Mouse (Mus musculus) kidney, adult 11 months (tissue): ENCODE results near the gene Smoc2.

Experiments used
- DNase-seq: peaks from one replicate; pipeline ENCODE4 v3.0.0; 2022

Gene Smoc2

GRCm38 (mm10) chr17:14279177-14279965 lies at the start of gene Smoc2:
Gene Smoc2 (plus strand): TSS chr17:14279506.
- DNase-seq: no peak

- no peak for DNase-seq
These were observed 48.4 kb upstream of the Smoc2 start for GRCm38 (mm10) chr17:14230698-14231430.

- DNase-seq: peak; percentile 43
These were observed 46.7 kb upstream of the Smoc2 start for GRCm38 (mm10) chr17:14232629-14233028.

- no peak for DNase-seq
These were observed 45.6 kb upstream of the Smoc2 start for GRCm38 (mm10) chr17:14233658-14234057.

- DNase-seq: no peak
These were observed 44.4 kb upstream of the Smoc2 start for GRCm38 (mm10) chr17:14234774-14235389.

- DNase-seq: no peak
These were observed 42.2 kb upstream of the Smoc2 start for GRCm38 (mm10) chr17:14237134-14237533.

- no peak for DNase-seq
These were observed 39.3 kb upstream of the Smoc2 start for GRCm38 (mm10) chr17:14239960-14240359.

- DNase-seq: no peak
These were observed 36.7 kb upstream of the Smoc2 start for GRCm38 (mm10) chr17:14242634-14243033.

GRCm38 (mm10) chr17:14244195-14244965 lies 34.9 kb upstream of the Smoc2 start:
- no peak for DNase-seq

GRCm38 (mm10) chr17:14246266-14246665 lies 33.0 kb upstream of the Smoc2 start:
- DNase-seq: no peak

GRCm38 (mm10) chr17:14247931-14248330 lies 31.4 kb upstream of the Smoc2 start:
- DNase-seq: no peak

- no peak for DNase-seq
These were observed 29.7 kb upstream of the Smoc2 start for GRCm38 (mm10) chr17:14249595-14249994.

GRCm38 (mm10) chr17:14250401-14250800 lies 28.9 kb upstream of the Smoc2 start:
- no peak for DNase-seq

- DNase-seq: no peak
These were observed 26.9 kb upstream of the Smoc2 start for GRCm38 (mm10) chr17:14252456-14252855.

GRCm38 (mm10) chr17:14254616-14255015 lies 24.7 kb upstream of the Smoc2 start:
- DNase-seq: no peak

- DNase-seq: no peak
These were observed 21.3 kb upstream of the Smoc2 start for GRCm38 (mm10) chr17:14257799-14258520.

GRCm38 (mm10) chr17:14258906-14259305 lies 20.4 kb upstream of the Smoc2 start:
- DNase-seq: no peak

- no peak for DNase-seq
These were observed 18.3 kb upstream of the Smoc2 start for GRCm38 (mm10) chr17:14260966-14261365.

GRCm38 (mm10) chr17:14262217-14262616 lies 17.1 kb upstream of the Smoc2 start:
- no peak for DNase-seq

GRCm38 (mm10) chr17:14268001-14268400 lies 11.3 kb upstream of the Smoc2 start:
- DNase-seq: no peak

- DNase-seq: no peak
These were observed 5.9 kb upstream of the Smoc2 start for GRCm38 (mm10) chr17:14273386-14273785.

- no peak for DNase-seq
These were observed 2.0 kb upstream of the Smoc2 start for GRCm38 (mm10) chr17:14277310-14277709.
